Mouse (Mus musculus) myocyte (in vitro differentiated cells): ENCODE measurements around the gene Col1a1. TPM values are rescaled to one million over a fixed set of nuclear protein-coding genes. Genes with fewer than 3 reads are reported as not detected.

ENCODE experiments used
- H3K27me3 ChIP-seq: one replicate; pipeline ENCODE4 v1.6.1; 2011; ENCODE audit not compliant: control insufficient read depth, insufficient read depth, insufficient read length
- H3K36me3 ChIP-seq: one replicate; pipeline ENCODE4 v1.6.1; 2011; ENCODE audit not compliant: control insufficient read depth, insufficient read depth
- H3K4me2 ChIP-seq: one replicate; pipeline ENCODE4 v1.6.1; 2011; ENCODE audit warnings: low read depth, control low read depth
- H3K4me3 ChIP-seq: one replicate; pipeline ENCODE4 v1.5.1; 2011; ENCODE audit warnings: mild to moderate bottlenecking, control low read depth, moderate library complexity
- H3K79me2 ChIP-seq: one replicate; pipeline ENCODE4 v1.6.1; 2011; ENCODE audit not compliant: control insufficient read depth, insufficient read depth
- H3ac ChIP-seq: one replicate; pipeline ENCODE4 v1.6.1; 2011; ENCODE audit not compliant: control insufficient read depth, insufficient read length
- CEBPB ChIP-seq: IDR thresholded peaks from 2 replicates; pipeline ENCODE4 v1.6.1; 2011; ENCODE audit warnings: mild to moderate bottlenecking, moderate library complexity; ENCODE audit not compliant: poor library complexity, insufficient read depth, severe bottlenecking
- E2F4 ChIP-seq: IDR thresholded peaks from one replicate; pipeline ENCODE4 v1.6.1; 2011; ENCODE audit warnings: mild to moderate bottlenecking, control low read depth, moderate library complexity; ENCODE audit not compliant: insufficient read depth
- MAX ChIP-seq: IDR thresholded peaks from one replicate; pipeline ENCODE4 v1.6.1; 2011; ENCODE audit warnings: low read depth, mild to moderate bottlenecking, control low read depth
- MYOD1 ChIP-seq, 3 experiments: IDR thresholded peaks; one replicate each; pipeline ENCODE4 v1.6.1; 2011; ENCODE audit warnings: control low read depth in 2 of 3, low read depth in 2 of 3, mild to moderate bottlenecking in 2 of 3, moderate library complexity in 1 of 3; ENCODE audit not compliant: insufficient read length in 2 of 3, control insufficient read depth in 1 of 3
- MYOG ChIP-seq, 3 experiments: IDR thresholded peaks; one replicate each; pipeline ENCODE4 v1.6.1; 2011; ENCODE audit warnings: control low read depth in 2 of 3, low read depth in 2 of 3, mild to moderate bottlenecking in 2 of 3; ENCODE audit not compliant: insufficient read length in 2 of 3, control insufficient read depth in 1 of 3, insufficient read depth in 1 of 3
- POLR2A ChIP-seq: IDR thresholded peaks from one replicate; pipeline ENCODE4 v1.6.1; 2011; ENCODE audit warnings: low read depth, mild to moderate bottlenecking, control low read depth, moderate library complexity; ENCODE audit not compliant: insufficient read length
- POLR2AphosphoS2 ChIP-seq: IDR thresholded peaks from one replicate; pipeline ENCODE4 v1.6.1; 2011; ENCODE audit warnings: low read depth, control low read depth; ENCODE audit not compliant: insufficient read length
- REST ChIP-seq: IDR thresholded peaks from one replicate; pipeline ENCODE4 v1.6.1; 2011; ENCODE audit warnings: mild to moderate bottlenecking, control low read depth, moderate library complexity; ENCODE audit not compliant: insufficient read depth, insufficient read length
- SRF ChIP-seq: IDR thresholded peaks from one replicate; pipeline ENCODE4 v1.6.1; 2011; ENCODE audit warnings: low read depth; ENCODE audit not compliant: control insufficient read depth, insufficient read length
- TCF12 ChIP-seq: IDR thresholded peaks from one replicate; pipeline ENCODE4 v1.6.1; 2011; ENCODE audit warnings: mild to moderate bottlenecking, control low read depth; ENCODE audit not compliant: poor library complexity, insufficient read depth, severe bottlenecking
- TCF3 ChIP-seq: IDR thresholded peaks from one replicate; pipeline ENCODE4 v1.6.1; 2011; ENCODE audit warnings: low read depth, control low read depth; ENCODE audit not compliant: insufficient read length
- USF1 ChIP-seq: IDR thresholded peaks from one replicate; pipeline ENCODE4 v1.6.1; 2011; ENCODE audit warnings: low read depth, mild to moderate bottlenecking, control low read depth, moderate library complexity
- polyA plus RNA-seq: library from polyadenylated mRNA; unstranded; fragments of >200 nt; fragmentation: generic; extraction: Trizol; gene quantifications from one replicate; pipeline ENCODE4 v1.2.1, GENCODE M21; 2012; ENCODE audit warnings: missing spikeins

Gene Col1a1
- polyA plus RNA-seq, 1 experiment = 206 TPM

GRCm38 (mm10) chr11:94910971-94911370 is 25.1 kb upstream of the Col1a1 start:
- TF ChIP-seq TCF3 (no peak), MYOD1 (IDR thresholded peaks at IDR 0.05; ENCODE audit: control insufficient read depth in 1 of 3, insufficient read length in 2 of 3, low read depth in 2 of 3) (no peak), CEBPB (no peak), POLR2A (no peak), TCF12 (no peak), MYOG (IDR thresholded peaks at IDR 0.05; ENCODE audit: control insufficient read depth in 1 of 3, insufficient read depth in 1 of 3, insufficient read length in 2 of 3, low read depth in 2 of 3) (no peak), MAX (no peak), POLR2AphosphoS2 (no peak), REST (no peak), SRF (no peak), E2F4 (no peak), USF1 (no peak)
- H3ac ChIP-seq = no peak overlapping the region

GRCm38 (mm10) chr11:94912568-94912967 is 23.5 kb upstream of the Col1a1 start:
- Histone ChIP-seq H3K27me3 (no peaks in the 10 kb centered on the region), H3K79me2 (no peaks in the 10 kb centered on the region), H3ac (no peak overlapping the region), H3K36me3 (no peaks in the 10 kb centered on the region), H3K4me3 (no peak overlapping the region), H3K4me2 (peak overlapping the region; percentile 62)
- TF ChIP-seq MYOG (IDR thresholded peaks at IDR 0.05; ENCODE audit: control insufficient read depth in 1 of 3, insufficient read depth in 1 of 3, insufficient read length in 2 of 3, low read depth in 2 of 3) (no peak), MAX (no peak), CEBPB (no peak), TCF3 (no peak), MYOD1 (IDR thresholded peaks at IDR 0.05; ENCODE audit: control insufficient read depth in 1 of 3, insufficient read length in 2 of 3, low read depth in 2 of 3) (no peak), TCF12 (no peak), POLR2AphosphoS2 (no peak), REST (no peak), SRF (no peak), E2F4 (no peak), POLR2A (no peak), USF1 (no peak)

More at GRCm38 (mm10) chr11:94910971-94911370, 25.1 kb upstream of the Col1a1 start:
- Histone ChIP-seq H3K4me3 (no peak overlapping the region), H3K79me2 (no peaks in the 10 kb centered on the region), H3K4me2 (no peak overlapping the region), H3K27me3 (no peaks in the 10 kb centered on the region), H3K36me3 (no peaks in the 10 kb centered on the region)

GRCm38 (mm10) chr11:94913302-94914090 is 22.5 kb upstream of the Col1a1 start:
- TF ChIP-seq TCF3 (no peak), MYOG (IDR thresholded peaks at IDR 0.05; ENCODE audit: control insufficient read depth in 1 of 3, insufficient read depth in 1 of 3, insufficient read length in 2 of 3, low read depth in 2 of 3) (no peak), TCF12 (peak; percentile 1), POLR2A (no peak), CEBPB (peak; percentile 16; the same call in 1 of the 2 replicates), REST (no peak), MYOD1 (IDR thresholded peaks at IDR 0.05; ENCODE audit: control insufficient read depth in 1 of 3, insufficient read length in 2 of 3, low read depth in 2 of 3) (peak in 2 of 3 experiments; percentile 2 to 48), POLR2AphosphoS2 (no peak), USF1 (peak; percentile 20), E2F4 (no peak), SRF (no peak), MAX (no peak)
- Histone ChIP-seq H3K4me2 (peak overlapping the region; percentile 62), H3K79me2 (no peaks in the 10 kb centered on the region), H3K36me3 (no peaks in the 10 kb centered on the region), H3K27me3 (no peaks in the 10 kb centered on the region), H3ac (no peak overlapping the region), H3K4me3 (no peak overlapping the region)

DNA sequence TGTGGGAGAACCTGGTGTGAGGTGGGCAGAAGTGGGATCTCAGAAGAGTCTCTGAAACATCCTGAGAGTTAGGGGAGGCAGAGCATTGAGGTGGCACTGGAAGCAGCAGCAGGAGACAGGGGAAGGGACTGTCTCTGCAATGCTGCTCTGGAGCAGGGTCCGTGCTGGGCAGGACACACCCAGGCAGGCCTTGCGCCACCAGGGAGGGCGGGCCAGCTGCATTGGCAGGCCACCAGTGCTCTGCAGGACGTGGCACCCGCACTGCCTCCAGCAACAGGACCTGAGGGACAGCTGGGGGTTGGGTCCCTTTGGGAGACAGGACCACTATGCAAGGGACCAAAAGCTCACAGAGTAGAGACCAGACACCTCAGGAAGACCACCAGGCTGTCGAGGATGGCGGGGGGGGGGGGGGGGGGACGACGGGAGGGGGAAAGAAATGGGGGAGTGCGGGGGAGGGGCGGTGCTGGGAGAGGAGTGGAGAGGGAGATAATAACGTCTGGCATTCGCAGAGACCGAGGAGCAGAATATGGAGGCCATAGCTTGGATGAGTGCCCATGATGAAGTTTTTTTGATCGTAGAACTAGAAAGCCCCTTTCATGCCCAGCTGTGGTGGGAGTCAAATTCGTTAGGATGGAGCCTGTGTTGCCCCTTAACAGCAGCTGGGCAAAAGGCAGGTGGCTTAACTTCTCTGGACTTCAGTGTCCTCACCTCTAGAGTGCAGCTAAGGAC is 20.2 kb upstream of the Col1a1 start:
- Histone ChIP-seq H3K79me2 (no peaks in the 10 kb centered on the region), H3K27me3 (no peaks in the 10 kb centered on the region), H3K4me3 (no peak overlapping the region), H3K4me2 (peak overlapping the region; percentile 82), H3ac (no peak overlapping the region), H3K36me3 (no peaks in the 10 kb centered on the region)
- TF ChIP-seq CEBPB = peak; percentile 72
- TF ChIP-seq MYOG (IDR thresholded peaks at IDR 0.05; ENCODE audit: control insufficient read depth in 1 of 3, insufficient read depth in 1 of 3, insufficient read length in 2 of 3, low read depth in 2 of 3) = peak in 2 of 3 experiments; percentile 93 to 97
- peak; percentile 61 for TF ChIP-seq POLR2AphosphoS2
- TF ChIP-seq USF1 = no peak
- TF ChIP-seq TCF3 = peak; percentile 72
- no peak for TF ChIP-seq MAX
- peak; percentile 11 for TF ChIP-seq TCF12
- peak in 2 of 3 experiments; percentile 85 to 92 for TF ChIP-seq MYOD1 (IDR thresholded peaks at IDR 0.05; ENCODE audit: control insufficient read depth in 1 of 3, insufficient read length in 2 of 3, low read depth in 2 of 3)
- no peak for TF ChIP-seq REST
- TF ChIP-seq SRF = no peak
- no peak for TF ChIP-seq E2F4
- peak; percentile 77 for TF ChIP-seq POLR2A
